Mouse (Mus musculus) kidney, postnatal 4 days (tissue): ENCODE data around the gene Gamt.
"Not testable (repeated sequence)": the region's sequence is repeated elsewhere in the genome, so short reads cannot be mapped to it uniquely, and the experiment has no call there.

Experiments
- DNase-seq, 2 experiments: peaks; one replicate each; pipeline ENCODE4 v3.0.0; 2021; ENCODE audit warnings: mixed read lengths in 2 of 2

The Gamt gene

DNA sequence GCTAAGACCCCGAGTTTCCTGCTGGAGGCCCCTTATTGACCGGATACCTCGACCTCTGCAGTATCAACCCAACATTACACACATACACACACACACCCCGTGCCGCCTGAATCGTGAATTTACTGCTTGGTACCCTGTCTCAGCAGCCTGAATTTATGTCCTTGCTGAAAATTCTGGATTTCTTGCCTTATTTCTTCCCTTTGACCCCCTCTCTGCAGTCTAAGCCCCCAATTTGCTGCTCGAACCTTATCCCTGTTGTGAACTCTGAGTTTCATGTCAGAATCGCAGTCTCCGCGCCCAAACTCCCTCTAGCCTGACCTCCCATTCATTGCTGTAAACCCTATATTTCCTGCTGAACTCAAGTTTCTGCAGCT lies 33.7 kb downstream of the Gamt start:
- DNase-seq = no peak

DNA sequence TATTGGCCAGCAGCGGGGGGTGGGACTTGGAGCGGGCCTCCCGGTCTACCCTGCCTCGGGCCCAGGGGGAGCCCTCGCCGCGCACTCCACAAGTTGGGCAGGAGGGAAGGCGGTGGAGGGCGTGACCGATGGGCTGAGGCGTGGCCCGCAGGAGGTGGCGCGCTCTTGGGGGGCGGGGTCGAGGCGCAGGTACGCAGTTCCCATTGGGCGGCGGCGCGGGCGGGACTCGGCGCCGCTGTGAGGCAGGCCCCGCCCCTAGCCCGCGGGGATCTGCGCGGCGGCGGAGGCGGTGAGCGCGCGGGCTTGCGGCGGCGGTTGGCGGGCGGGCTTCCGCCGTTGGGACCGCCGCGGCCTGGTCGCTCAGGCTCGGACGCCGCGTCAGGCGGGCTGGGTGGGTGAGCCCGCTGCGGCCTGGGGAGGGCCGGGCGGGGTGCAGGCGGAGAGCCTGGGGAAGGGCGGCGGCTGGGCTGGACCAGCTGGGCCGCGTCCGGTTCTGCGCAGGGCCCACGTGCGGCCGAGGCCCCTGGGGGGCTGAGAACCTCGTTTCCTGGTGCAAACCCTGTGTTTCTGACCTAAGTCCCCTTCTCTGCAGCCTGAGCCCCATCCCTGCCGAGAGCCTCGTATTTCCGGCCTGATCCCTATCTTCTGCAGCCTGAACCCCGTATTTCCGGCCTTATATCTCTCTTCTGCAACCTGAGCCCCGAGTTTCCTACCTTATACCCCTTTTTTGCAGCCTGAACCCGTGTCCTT lies 34.2 kb downstream of the Gamt start, which contains the start of gene Mum1:
TSS of gene Mum1 (plus strand) at position 19 of the 750 bp plus-strand sequence.
- DNase-seq = peak; percentile 99 to 100

DNA sequence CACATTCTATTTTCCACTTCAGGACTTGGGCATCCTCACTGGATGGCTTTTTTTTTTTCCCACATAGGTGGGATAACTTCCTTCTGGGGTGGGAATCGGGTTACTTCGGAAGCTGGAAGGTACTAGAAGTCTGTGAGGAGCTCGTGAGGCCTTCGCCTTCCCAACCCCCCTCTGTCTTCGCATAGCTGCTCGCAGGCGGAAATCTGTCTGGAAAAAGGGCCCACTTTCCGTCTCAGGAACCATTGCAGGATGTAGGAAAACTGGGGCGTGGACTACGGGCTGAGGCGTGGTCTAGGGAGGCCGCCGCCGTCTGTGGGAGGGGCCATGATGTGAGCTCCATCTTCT lies 34.8 kb downstream of the Gamt start:
- no peak for DNase-seq

DNA sequence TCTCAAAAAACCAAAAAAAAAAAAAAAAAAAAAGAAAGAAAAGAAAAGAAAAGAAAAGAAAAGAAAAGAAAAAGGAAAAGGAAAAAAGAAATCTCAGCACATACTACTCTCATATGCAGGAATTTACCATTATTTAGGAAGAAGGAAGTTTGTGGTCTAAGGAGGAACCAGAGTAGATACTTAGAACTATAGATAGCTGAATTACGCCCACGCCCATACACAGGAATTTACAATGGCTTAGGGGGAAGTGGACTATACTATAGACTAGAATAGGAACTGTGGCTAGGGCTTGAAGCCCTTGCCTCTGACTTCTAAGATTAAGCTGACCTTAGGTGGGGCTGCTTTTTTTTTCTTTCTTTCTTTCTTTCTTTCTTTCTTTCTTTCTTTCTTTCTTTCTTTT lies 37.7 kb downstream of the Gamt start:
- DNase-seq = not testable (repeated sequence)

DNA sequence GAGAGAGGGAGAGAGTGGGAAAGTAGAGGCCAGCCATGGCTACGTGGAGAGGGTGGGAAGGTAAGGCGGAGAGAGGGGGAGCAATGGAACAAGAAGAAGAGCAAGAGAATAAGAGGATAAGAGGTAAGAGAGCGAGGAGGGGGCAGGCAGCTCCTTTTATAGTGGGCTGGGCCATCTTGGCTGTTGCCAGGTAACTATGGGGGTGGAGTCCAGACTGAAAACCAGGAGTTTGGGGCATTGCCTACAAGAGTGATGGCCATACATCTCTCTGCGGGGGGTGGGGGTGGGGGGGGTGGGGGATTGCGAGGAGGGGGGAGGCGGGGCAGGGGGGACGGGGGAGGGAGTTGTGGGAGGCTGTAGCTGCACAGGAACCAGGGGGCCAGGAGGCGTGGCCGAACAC lies 40.1 kb downstream of the Gamt start:
- no peak for DNase-seq

DNA sequence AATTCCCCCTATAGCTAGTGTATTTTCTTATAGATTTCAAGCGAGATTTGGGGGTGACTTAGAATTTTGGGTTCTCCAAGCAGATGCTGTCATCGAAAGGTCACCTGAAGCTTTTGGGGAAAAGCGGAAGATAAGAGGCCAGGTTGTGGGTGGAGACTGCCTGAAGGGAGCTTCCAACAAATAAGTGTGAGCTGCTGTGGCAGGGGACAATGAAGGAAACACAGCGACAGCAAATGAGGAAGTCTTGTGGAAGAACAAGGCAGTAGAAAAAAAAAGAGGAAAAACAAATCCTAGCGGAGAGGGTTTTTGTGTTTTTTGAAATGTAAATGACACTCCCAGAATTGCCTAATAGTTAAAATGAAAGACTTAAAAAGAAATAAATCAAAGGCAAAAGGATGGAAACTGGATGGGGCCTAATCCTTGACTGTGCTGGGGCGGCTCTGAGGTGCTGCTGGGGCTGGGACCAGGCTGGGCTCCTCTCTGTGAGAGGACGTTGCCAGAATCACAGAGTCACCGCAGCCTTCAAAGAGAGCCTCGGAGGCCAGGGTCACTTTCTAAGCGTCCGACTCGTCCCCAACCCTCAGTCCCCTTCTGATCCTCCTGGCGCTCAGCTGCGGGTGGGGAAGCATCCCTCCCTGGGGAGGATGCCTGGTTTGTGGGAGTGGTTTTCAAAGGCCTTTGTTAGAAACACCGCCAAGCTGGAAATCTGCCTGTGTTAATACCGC lies 45.6 kb downstream of the Gamt start:
- no peak for DNase-seq

DNA sequence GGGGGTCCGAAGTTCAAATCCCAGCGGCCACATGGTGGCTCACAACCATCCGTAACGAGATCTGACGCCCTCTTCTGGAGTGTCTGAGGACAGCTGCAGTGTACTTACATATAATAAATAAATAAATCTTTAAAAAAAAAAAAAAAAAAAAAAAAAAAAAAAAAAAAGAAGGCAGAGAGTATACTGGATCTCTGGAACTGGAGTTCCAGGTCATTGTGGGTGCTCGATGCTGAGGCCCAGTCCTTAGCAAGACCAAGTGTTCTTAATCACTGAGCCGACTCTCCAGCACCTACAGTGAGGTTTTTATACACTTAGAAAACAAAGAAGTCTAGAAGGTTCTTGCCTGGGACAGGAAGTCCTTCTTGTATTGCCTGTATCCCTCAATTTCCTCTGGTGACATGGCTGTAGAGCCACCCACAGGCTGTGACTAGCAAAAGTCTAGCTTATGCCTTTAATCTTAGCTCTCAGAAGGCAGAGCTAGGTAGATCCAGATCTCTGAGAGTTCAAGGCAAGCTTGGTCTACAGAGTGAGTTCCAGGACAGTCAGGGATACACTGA lies 49.2 kb downstream of the Gamt start:
- not testable (repeated sequence) for DNase-seq

DNA sequence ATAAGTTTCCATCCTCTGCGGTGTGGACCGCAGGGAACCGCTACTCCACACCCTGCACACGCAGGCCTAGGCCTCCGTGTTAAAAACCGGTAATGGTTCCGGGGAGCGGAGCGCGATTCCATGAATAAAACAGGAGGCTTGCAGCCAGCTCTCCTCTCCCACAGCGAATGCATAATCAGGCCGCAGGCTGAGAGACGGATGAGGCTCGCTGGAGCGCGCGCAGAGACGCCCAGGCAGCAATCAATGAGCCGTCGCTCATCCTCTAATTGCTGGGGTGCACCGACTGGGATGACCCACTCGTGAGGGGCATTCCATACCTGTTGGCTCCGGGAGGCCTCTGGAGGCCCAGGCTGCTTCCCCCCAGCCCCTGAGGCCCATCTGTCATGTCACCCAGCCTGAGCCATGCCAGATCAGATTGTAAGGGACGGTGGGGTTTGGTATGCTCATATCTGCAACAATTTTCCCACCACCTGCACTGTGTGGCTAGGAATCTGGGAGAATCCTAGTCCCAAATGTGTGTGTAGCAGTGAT lies 51.9 kb downstream of the Gamt start:
- DNase-seq = peak in 1 of 2 experiments; percentile 41

DNA sequence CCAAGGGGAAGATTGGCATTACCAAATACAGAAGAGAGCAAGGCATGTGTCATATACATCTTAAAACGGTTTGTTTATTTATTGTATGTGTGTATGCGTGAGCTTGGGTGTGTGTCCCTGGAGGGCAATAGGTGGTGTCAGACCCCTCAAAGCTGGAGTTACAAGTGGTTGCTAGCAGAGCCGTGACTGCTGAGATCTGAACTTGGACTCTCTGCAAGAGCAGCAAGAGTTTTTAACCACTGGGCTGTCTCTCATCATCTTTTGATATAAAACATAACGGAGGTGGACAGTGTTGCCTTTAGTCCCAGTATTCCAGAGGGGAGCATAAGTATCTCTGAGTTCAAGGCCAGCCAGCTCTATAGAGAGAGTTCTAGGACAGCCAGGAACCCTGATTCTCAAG lies 52.6 kb downstream of the Gamt start:
- no peak for DNase-seq
